Mouse (Mus musculus) erythroblast, embryonic 14.5 days (primary cell): ENCODE data around the gene Dock7. TPM values are rescaled to one million over a fixed set of nuclear protein-coding genes. Genes with fewer than 3 reads are reported as not detected.

Experiments
- H3K27me3 ChIP-seq: 2 replicates; pipeline ENCODE4 v1.6.1; 2012; ENCODE audit warnings: inconsistent platforms; ENCODE audit not compliant: control insufficient read depth
- H3K36me3 ChIP-seq: 2 replicates; pipeline ENCODE4 v1.6.1; 2012; ENCODE audit warnings: mild to moderate bottlenecking, inconsistent platforms; ENCODE audit not compliant: control insufficient read depth
- H3K4me1 ChIP-seq: 2 replicates; pipeline ENCODE4 v1.6.1; 2012; ENCODE audit warnings: inconsistent platforms; ENCODE audit not compliant: control insufficient read depth
- H3K4me3 ChIP-seq: replicated peaks from 2 replicates; pipeline ENCODE3; 2012; ENCODE audit warnings: moderate library complexity, mild to moderate bottlenecking, inconsistent platforms
- H3K9me3 ChIP-seq: 2 replicates; pipeline ENCODE4 v1.6.1; 2012; ENCODE audit warnings: low read length, inconsistent platforms, mixed read lengths; ENCODE audit not compliant: control insufficient read depth
- GATA1 ChIP-seq: IDR thresholded peaks from 2 replicates; pipeline ENCODE4 v1.6.1; 2012; ENCODE audit warnings: low read length, inconsistent platforms, mixed read lengths
- TAL1 ChIP-seq: IDR thresholded peaks from 3 replicates; pipeline ENCODE4 v1.6.1; 2012; ENCODE audit warnings: low read length, inconsistent platforms, mixed read lengths
- polyA plus RNA-seq: library from polyadenylated mRNA; stranded (reverse); fragments of >175 nt; gene quantifications from 2 replicates; pipeline ENCODE4 v1.2.3, GENCODE M21; 2012

Gene Dock7
- polyA plus RNA-seq, 1 experiment = 0.07 TPM

GRCm38 (mm10) chr4:98910246-98910645 lies 210.5 kb downstream of the Dock7 start:
- no peaks in the 10 kb centered on the region for H3K4me1 ChIP-seq
- H3K4me3 ChIP-seq = no peak overlapping the region
- no peaks in the 10 kb centered on the region; the same call in 1 of the 2 replicates for H3K9me3 ChIP-seq
- 0 out of 2 replicates have a peak, but pooled peaks cover 2% of the 10 kb centered on the region for H3K27me3 ChIP-seq
- no peaks in the 10 kb centered on the region for H3K36me3 ChIP-seq
- TF ChIP-seq TAL1 (no peak), GATA1 (no peak)

GRCm38 (mm10) chr4:98887148-98887547 lies 233.6 kb downstream of the Dock7 start:
- TF ChIP-seq GATA1 (no peak), TAL1 (no peak)
- H3K9me3 ChIP-seq = no peaks in the 10 kb centered on the region
- no peaks in the 10 kb centered on the region for H3K27me3 ChIP-seq
- no peaks in the 10 kb centered on the region for H3K4me1 ChIP-seq
- H3K4me3 ChIP-seq = no peak overlapping the region
- no peaks in the 10 kb centered on the region for H3K36me3 ChIP-seq

Other genes with a start within 250 kb of the Dock7 start
- 23.8 and 34.9 TPM in 2 replicates for gene Usp1, start 197.1 kb downstream of the Dock7 start, polyA plus RNA-seq
- gene Angptl3, start 90.0 kb downstream of the Dock7 start, polyA plus RNA-seq = 0.08 TPM in 1 of 2 replicates, not detected in the other
- gene Atg4c, start 73.0 kb upstream of the Dock7 start, polyA plus RNA-seq = 0.01 TPM in 2 replicates
- gene Gm12689, start 175.0 kb upstream of the Dock7 start, polyA plus RNA-seq = not detected in 2 replicates